Mouse (Mus musculus) hindbrain, postnatal 0 days (tissue): ENCODE results near the gene Gm17728. TPM values are rescaled to one million over a fixed set of nuclear protein-coding genes. Genes with fewer than 3 reads are reported as not detected.
A peak's percentile ranks its signal among the peaks of the same experiment; 100 is the strongest.

Experiments used
- ATAC-seq: fragments of 200-750 bp; cut with Nextera tagmentation; 2 replicates; pipeline ENCODE4 v1.8.0; 2017; ENCODE audit warnings: mild to moderate bottlenecking, moderate TSS enrichment, moderate library complexity
- DNase-seq: peaks from one replicate; pipeline ENCODE4 v3.0.0-alpha.2; 2015; ENCODE audit warnings: low spot score
- H3K27ac ChIP-seq: fragments of 300-500 bp; sonication (generic); 2 replicates; pipeline ENCODE4 v1.5.1; 2014; ENCODE audit warnings: mild to moderate bottlenecking
- H3K27me3 ChIP-seq: fragments of 300-500 bp; sonication (generic); 2 replicates; pipeline ENCODE4 v1.6.1; 2014; ENCODE audit warnings: low read length, mixed read lengths; ENCODE audit not compliant: insufficient read depth
- H3K36me3 ChIP-seq: fragments of 300-500 bp; sonication (generic); 2 replicates; pipeline ENCODE4 v1.6.1; 2014; ENCODE audit warnings: low read length, mixed read lengths; ENCODE audit not compliant: insufficient read depth
- H3K4me1 ChIP-seq: fragments of 300-500 bp; sonication (generic); 2 replicates; pipeline ENCODE4 v1.6.1; 2014; ENCODE audit warnings: antibody characterized with exemption, low read length, mixed read lengths; ENCODE audit not compliant: insufficient read depth
- H3K4me2 ChIP-seq: fragments of 300-500 bp; sonication (generic); 2 replicates; pipeline ENCODE4 v1.6.1; 2014; ENCODE audit warnings: low read depth, mild to moderate bottlenecking, low read length, moderate library complexity, mixed read lengths
- H3K4me3 ChIP-seq: fragments of 300-500 bp; sonication (generic); 2 replicates; pipeline ENCODE4 v1.5.1; 2014; ENCODE audit warnings: low read length
- H3K9ac ChIP-seq: fragments of 300-500 bp; sonication (generic); replicated peaks from 2 replicates; pipeline ENCODE4 v1.6.1; 2014; ENCODE audit warnings: mild to moderate bottlenecking, low read length, moderate library complexity, mixed read lengths
- H3K9me3 ChIP-seq: fragments of 300-500 bp; sonication (generic); 2 replicates; pipeline ENCODE4 v1.6.1; 2016; ENCODE audit warnings: low read length, mixed read lengths
- CTCF ChIP-seq: IDR thresholded peaks from 2 replicates; pipeline ENCODE4 v1.5.1; 2016; ENCODE audit warnings: antibody characterized with exemption, control low read depth, low read depth
- WGBS: fragments of 180-500 bp; shearing (Covaris S2); extraction: QIAGEN DNeasy Blood & Tissue Kit; methylation state at CpG from one replicate; pipeline ENCODE4 v1.1.7; 2014; 5-methylcytosine and 5-hydroxymethylcytosine counted together
- polyA plus RNA-seq: library from polyadenylated mRNA; unstranded; fragments of >200 nt; fragmentation: Nextera tagmentation; extraction: Ambion mirVana; gene quantifications from 2 replicates; pipeline ENCODE4 v1.2.1, GENCODE M21; 2015
- total RNA-seq: library from RNA; depleted of rRNA; stranded (reverse); fragments of >200 nt; gene quantifications from 2 replicates; pipeline ENCODE4 v1.2.3, GENCODE M21; 2014; rRNA removed

Gene Gm17728
- total and polyA plus RNA-seq, 2 experiments from 2014 or later, result not detected

GRCm38 (mm10) chr17:9439997-9440655, 18.3 kb downstream of the Gm17728 start:
- Histone ChIP-seq H3K9ac (no peak overlapping the region), H3K27ac (no peak overlapping the region), H3K36me3 (no peaks in the 10 kb centered on the region), H3K9me3 (no peaks in the 10 kb centered on the region), H3K4me1 (no peaks in the 10 kb centered on the region), H3K27me3 (no peaks in the 10 kb centered on the region), H3K4me2 (no peak overlapping the region), H3K4me3 (no peak overlapping the region)
- DNase-seq, result no peak
- no peak for ATAC-seq
- TF ChIP-seq CTCF, result peak; percentile 38
- WGBS, result 53% methylated on average over 4 of the region's 4 CpGs

- no peak overlapping the region for H3K9ac ChIP-seq
- H3K4me3 ChIP-seq, result no peak overlapping the region
- 0 out of 2 replicates have a peak, but pooled peaks cover 4% of the 10 kb centered on the region for H3K9me3 ChIP-seq
- TF ChIP-seq CTCF, result no peak
- ATAC-seq (no peak), DNase-seq (no peak)
- no peaks in the 10 kb centered on the region for H3K27me3 ChIP-seq
- H3K4me1 ChIP-seq, result no peaks in the 10 kb centered on the region
- no peaks in the 10 kb centered on the region for H3K36me3 ChIP-seq
- 86% methylated on average over 5 of the region's 5 CpGs for WGBS
- H3K4me2 ChIP-seq, result no peak overlapping the region
- no peak overlapping the region for H3K27ac ChIP-seq
Measured at GRCm38 (mm10) chr17:9456406-9456805, 34.5 kb downstream of the Gm17728 start.

GRCm38 (mm10) chr17:9460904-9461303, 39.0 kb downstream of the Gm17728 start:
- DNase-seq (no peak), ATAC-seq (no peak)
- 69% methylated on average over 2 of the region's 2 CpGs for WGBS
- no peaks in the 10 kb centered on the region for H3K4me1 ChIP-seq
- no peak overlapping the region for H3K4me2 ChIP-seq
- H3K27me3 ChIP-seq, result no peaks in the 10 kb centered on the region
- no peak overlapping the region for H3K9ac ChIP-seq
- no peak overlapping the region for H3K4me3 ChIP-seq
- no peak overlapping the region for H3K27ac ChIP-seq
- no peak for TF ChIP-seq CTCF
- H3K9me3 ChIP-seq, result no peaks in the 10 kb centered on the region
- H3K36me3 ChIP-seq, result no peaks in the 10 kb centered on the region

Other genes with a start within 250 kb of the Gm17728 start
- gene Pabpc6, start 247.7 kb downstream of the Gm17728 start, total RNA-seq, result not detected in 2 replicates
- not detected in 2 replicates for gene Pabpc6, start 247.7 kb downstream of the Gm17728 start, polyA plus RNA-seq